Mouse (Mus musculus): ENCODE data around the gene Itga1. TPM values are rescaled to one million over a fixed set of nuclear protein-coding genes. Genes with fewer than 3 reads are reported as not detected.

Gene Itga1
- total and polyA plus RNA-seq, 3 experiments, result under 0.01 to 0.04 (median 0.01) TPM

- Histone ChIP-seq H3K36me3 (replicated peaks in 1 of 2; ENCODE audit: control insufficient read depth in 1 of 2, insufficient read depth in 1 of 2, low read length in 1 of 2) (no peaks in the 10 kb centered on the region), H3K4me1 (ENCODE audit: control insufficient read depth in 1 of 2, insufficient read depth in 2 of 2) (no peaks in the 10 kb centered on the region), H3K4me2 (ENCODE audit: insufficient read depth, low read depth, poor library complexity, severe bottlenecking) (no peak overlapping the region), H3K79me2 (replicated peaks; ENCODE audit: control insufficient read depth, extremely low read depth, insufficient read depth, poor library complexity, severe bottlenecking) (no peaks in the 10 kb centered on the region), H3K9me3 (replicated peaks; ENCODE audit: low read length) (no peaks in the 10 kb centered on the region), H3K9ac (ENCODE audit: insufficient read depth, low read depth) (no peak overlapping the region), H3K27ac (ENCODE audit: insufficient read depth, low read depth) (no peak overlapping the region), H3K4me3 (replicated peaks in 1 of 3; ENCODE audit: low read depth in 2 of 3, low read length in 2 of 3, poor library complexity in 1 of 3) (no peak overlapping the region), H3K27me3 (replicated peaks) (no peaks in the 10 kb centered on the region)
- TF ChIP-seq IRF4 (IDR thresholded peaks at IDR 0.05; ENCODE audit: low read depth, low read length) (no peak), MAFK (IDR thresholded peaks at IDR 0.05; ENCODE audit: insufficient replicate concordance, low read length) (no peak), ZKSCAN1 (IDR thresholded peaks at IDR 0.05; ENCODE audit: borderline replicate concordance, low read depth, low read length) (no peak), JUN (IDR thresholded peaks at IDR 0.05; ENCODE audit: insufficient read depth, low read depth, low read length) (no peak), GABPA (IDR thresholded peaks at IDR 0.05; ENCODE audit: insufficient replicate concordance, low read depth, low read length) (no peak), JUND (conservative IDR thresholded peaks at IDR 0.05; ENCODE audit: low read depth, low read length) (no peak), E2F4 (IDR thresholded peaks at IDR 0.05; ENCODE audit: insufficient replicate concordance, low read depth, low read length) (no peak), UBTF (IDR thresholded peaks at IDR 0.05; ENCODE audit: low read depth, low read length) (no peak), ETS1 (conservative IDR thresholded peaks at IDR 0.05; ENCODE audit: low read depth, low read length) (no peak), MAZ (IDR thresholded peaks at IDR 0.05; ENCODE audit: low read depth, low read length) (no peak), HCFC1 (IDR thresholded peaks at IDR 0.05; ENCODE audit: low read depth, low read length) (no peak), BHLHE40 (IDR thresholded peaks at IDR 0.05; ENCODE audit: low read depth, low read length) (no peak), USF1 (IDR thresholded peaks at IDR 0.05; ENCODE audit: low read depth, low read length) (no peak), ZNF384 (IDR thresholded peaks at IDR 0.05; ENCODE audit: low read depth, low read length) (no peak), CHD2 (IDR thresholded peaks at IDR 0.05; ENCODE audit: low read length) (no peak), CTCF (conservative IDR thresholded peaks at IDR 0.05 in 1 of 2, IDR thresholded peaks at IDR 0.05 in 1 of 2; ENCODE audit: low read depth in 2 of 2, low read length in 2 of 2) (no peak), EP300 (IDR thresholded peaks at IDR 0.05; ENCODE audit: low read length) (no peak), KAT2A (IDR thresholded peaks at IDR 0.05; ENCODE audit: insufficient replicate concordance, low read length) (no peak), ZMIZ1 (IDR thresholded peaks at IDR 0.05; ENCODE audit: low read depth, low read length) (no peak), MAX (IDR thresholded peaks at IDR 0.05; ENCODE audit: low read length) (no peak)
- DNase-seq (ENCODE audit: extremely low read depth), result no peak
- dilution Hi-C loops (cut with MboI; ENCODE audit: extremely low pct_ligation_motif_present, extremely low pct_unique_long_range_greater_than_20kb, low sequenced_read_pairs), result no loop called here
- in situ Hi-C loops (cut with MboI; ENCODE audit: low pct_ligation_motif_present, low pct_unique_long_range_greater_than_20kb, low sequenced_read_pairs), result no loop called here
Observed at GRCm38 (mm10) chr13:114930996-114931649, 170.6 kb downstream of the Itga1 start.

GRCm38 (mm10) chr13:114924785-114925184 is 177.0 kb downstream of the Itga1 start:
- Histone ChIP-seq H3K27ac (ENCODE audit: insufficient read depth, low read depth) (no peak overlapping the region), H3K9me3 (replicated peaks; ENCODE audit: low read length) (no peaks in the 10 kb centered on the region), H3K36me3 (replicated peaks in 1 of 2; ENCODE audit: control insufficient read depth in 1 of 2, insufficient read depth in 1 of 2, low read length in 1 of 2) (no peaks in the 10 kb centered on the region), H3K79me2 (replicated peaks; ENCODE audit: control insufficient read depth, extremely low read depth, insufficient read depth, poor library complexity, severe bottlenecking) (no peaks in the 10 kb centered on the region), H3K27me3 (replicated peaks) (no peaks in the 10 kb centered on the region), H3K4me2 (ENCODE audit: insufficient read depth, low read depth, poor library complexity, severe bottlenecking) (no peak overlapping the region), H3K4me3 (replicated peaks in 1 of 3; ENCODE audit: low read depth in 2 of 3, low read length in 2 of 3, poor library complexity in 1 of 3) (no peak overlapping the region), H3K9ac (ENCODE audit: insufficient read depth, low read depth) (no peak overlapping the region), H3K4me1 (ENCODE audit: control insufficient read depth in 1 of 2, insufficient read depth in 2 of 2) (no peaks in the 10 kb centered on the region)
- no peak for TF ChIP-seq MAFK (IDR thresholded peaks at IDR 0.05; ENCODE audit: insufficient replicate concordance, low read length)
- no peak for TF ChIP-seq GABPA (IDR thresholded peaks at IDR 0.05; ENCODE audit: insufficient replicate concordance, low read depth, low read length)
- no peak for TF ChIP-seq MXI1 (IDR thresholded peaks at IDR 0.05; ENCODE audit: low read depth, low read length)
- TF ChIP-seq SIN3A (IDR thresholded peaks at IDR 0.05; ENCODE audit: low read length), result no peak
- no peak for TF ChIP-seq ELF1 (IDR thresholded peaks at IDR 0.05; ENCODE audit: low read depth, low read length)
- no peak for TF ChIP-seq NELFE (IDR thresholded peaks at IDR 0.05; ENCODE audit: low read depth, low read length)
- TF ChIP-seq USF2 (conservative IDR thresholded peaks at IDR 0.05; ENCODE audit: low read depth, low read length), result no peak
- TF ChIP-seq NRF1 (IDR thresholded peaks at IDR 0.05; ENCODE audit: low read depth, low read length), result no peak
- no peak for TF ChIP-seq JUN (IDR thresholded peaks at IDR 0.05; ENCODE audit: insufficient read depth, low read depth, low read length)
- in situ Hi-C loops (cut with MboI; ENCODE audit: low pct_ligation_motif_present, low pct_unique_long_range_greater_than_20kb, low sequenced_read_pairs), result no loop called here
- dilution Hi-C loops (cut with MboI; ENCODE audit: extremely low pct_ligation_motif_present, extremely low pct_unique_long_range_greater_than_20kb, low sequenced_read_pairs), result no loop called here
- no peak for DNase-seq (ENCODE audit: extremely low read depth)
